Mouse (Mus musculus) forebrain, postnatal 0 days (tissue): ENCODE data around the gene C130074G19Rik. TPM values are rescaled to one million over a fixed set of nuclear protein-coding genes. Genes with fewer than 3 reads are reported as not detected.
A peak's percentile ranks its signal among the peaks of the same experiment; 100 is the strongest.

ENCODE experiments used
- ATAC-seq: fragments of 200-750 bp; cut with Nextera tagmentation; 2 replicates; pipeline ENCODE4 v1.8.0; 2017; ENCODE audit warnings: mild to moderate bottlenecking, moderate library complexity
- DNase-seq: peaks from one replicate; pipeline ENCODE4 v3.0.0-alpha.2; 2015
- H3K27ac ChIP-seq: fragments of 300-500 bp; sonication (generic); 2 replicates; pipeline ENCODE4 v1.5.1; 2014; ENCODE audit warnings: low read depth, mild to moderate bottlenecking, antibody characterized with exemption, low read length, moderate library complexity, mixed read lengths
- H3K27me3 ChIP-seq: fragments of 300-500 bp; sonication (generic); 2 replicates; pipeline ENCODE4 v1.6.1; 2014; ENCODE audit warnings: mild to moderate bottlenecking, low read length, mixed read lengths; ENCODE audit not compliant: insufficient read depth
- H3K36me3 ChIP-seq: fragments of 300-500 bp; sonication (generic); 2 replicates; pipeline ENCODE4 v1.6.1; 2014; ENCODE audit warnings: mild to moderate bottlenecking, moderate library complexity; ENCODE audit not compliant: insufficient read depth
- H3K4me1 ChIP-seq: fragments of 300-500 bp; sonication (generic); 2 replicates; pipeline ENCODE4 v1.6.1; 2014; ENCODE audit warnings: antibody characterized with exemption; ENCODE audit not compliant: insufficient read depth
- H3K4me2 ChIP-seq: fragments of 300-500 bp; sonication (generic); 2 replicates; pipeline ENCODE4 v1.6.1; 2014; ENCODE audit warnings: low read depth, mild to moderate bottlenecking, moderate library complexity
- H3K4me3 ChIP-seq: fragments of 300-500 bp; sonication (generic); 2 replicates; pipeline ENCODE4 v1.5.1; 2014; ENCODE audit warnings: low read depth, low read length, mixed read lengths
- H3K9ac ChIP-seq: fragments of 300-500 bp; sonication (generic); 2 replicates; pipeline ENCODE4 v1.6.1; 2014; ENCODE audit warnings: mild to moderate bottlenecking
- H3K9me3 ChIP-seq: fragments of 300-500 bp; sonication (generic); 2 replicates; pipeline ENCODE4 v1.6.1; 2016; ENCODE audit warnings: low read length
- CTCF ChIP-seq: sonication (generic); IDR thresholded peaks from 2 replicates; pipeline ENCODE4 v1.5.1; 2016; ENCODE audit warnings: antibody characterized with exemption, control low read depth, low read depth
- WGBS: fragments of 180-500 bp; shearing (Covaris S2); extraction: QIAGEN DNeasy Blood & Tissue Kit; methylation state at CpG from one replicate; pipeline ENCODE4 v1.1.7; 2014; 5-methylcytosine and 5-hydroxymethylcytosine counted together
- polyA plus RNA-seq: library from polyadenylated mRNA; unstranded; fragments of >200 nt; fragmentation: Nextera tagmentation; extraction: Ambion mirVana; gene quantifications from 2 replicates; pipeline ENCODE4 v1.2.1, GENCODE M21; 2015
- total RNA-seq: library from RNA; depleted of rRNA; stranded (reverse); fragments of >200 nt; gene quantifications from 2 replicates; pipeline ENCODE4 v1.2.3, GENCODE M21; 2014

C130074G19Rik gene
- total and polyA plus RNA-seq, 2 experiments from 2014 or later: 0.94 to 10.7 TPM

DNA sequence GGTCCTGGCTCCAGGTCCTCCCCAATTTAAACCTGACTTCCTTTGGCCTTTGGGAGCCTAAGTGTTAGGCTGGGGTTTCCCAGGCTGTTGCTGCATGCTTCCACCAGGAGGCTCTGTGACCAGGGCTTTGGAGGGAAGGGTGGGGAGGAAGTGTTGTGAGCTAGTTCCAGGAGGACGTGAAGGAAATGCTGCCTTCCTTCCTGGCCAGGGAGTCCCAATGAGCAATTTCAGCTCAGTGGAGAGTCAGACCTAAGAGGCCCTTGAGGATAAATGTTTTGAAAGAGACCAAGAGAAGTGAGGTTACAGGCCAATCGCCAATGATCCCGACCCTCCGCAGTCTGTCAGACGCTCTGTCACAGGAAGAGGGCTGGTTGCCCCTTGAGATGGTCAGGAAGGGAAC is 29.7 kb downstream of the C130074G19Rik start:
- Histone ChIP-seq H3K4me3 (no peak overlapping the region), H3K9me3 (no peaks in the 10 kb centered on the region), H3K9ac (no peak overlapping the region), H3K36me3 (no peaks in the 10 kb centered on the region), H3K27ac (no peak overlapping the region), H3K4me1 (no peaks in the 10 kb centered on the region), H3K27me3 (peaks cover 4% of the 10 kb centered on the region; the same call in 1 of the 2 replicates), H3K4me2 (0 out of 2 replicates have a peak overlapping the region, but pooled peaks have one; percentile 4)
- ATAC-seq (peak; percentile 59), DNase-seq (peak; percentile 49)
- peak; percentile 79 for TF ChIP-seq CTCF
- 24% methylated on average over 5 of the region's 5 CpGs for WGBS

DNA sequence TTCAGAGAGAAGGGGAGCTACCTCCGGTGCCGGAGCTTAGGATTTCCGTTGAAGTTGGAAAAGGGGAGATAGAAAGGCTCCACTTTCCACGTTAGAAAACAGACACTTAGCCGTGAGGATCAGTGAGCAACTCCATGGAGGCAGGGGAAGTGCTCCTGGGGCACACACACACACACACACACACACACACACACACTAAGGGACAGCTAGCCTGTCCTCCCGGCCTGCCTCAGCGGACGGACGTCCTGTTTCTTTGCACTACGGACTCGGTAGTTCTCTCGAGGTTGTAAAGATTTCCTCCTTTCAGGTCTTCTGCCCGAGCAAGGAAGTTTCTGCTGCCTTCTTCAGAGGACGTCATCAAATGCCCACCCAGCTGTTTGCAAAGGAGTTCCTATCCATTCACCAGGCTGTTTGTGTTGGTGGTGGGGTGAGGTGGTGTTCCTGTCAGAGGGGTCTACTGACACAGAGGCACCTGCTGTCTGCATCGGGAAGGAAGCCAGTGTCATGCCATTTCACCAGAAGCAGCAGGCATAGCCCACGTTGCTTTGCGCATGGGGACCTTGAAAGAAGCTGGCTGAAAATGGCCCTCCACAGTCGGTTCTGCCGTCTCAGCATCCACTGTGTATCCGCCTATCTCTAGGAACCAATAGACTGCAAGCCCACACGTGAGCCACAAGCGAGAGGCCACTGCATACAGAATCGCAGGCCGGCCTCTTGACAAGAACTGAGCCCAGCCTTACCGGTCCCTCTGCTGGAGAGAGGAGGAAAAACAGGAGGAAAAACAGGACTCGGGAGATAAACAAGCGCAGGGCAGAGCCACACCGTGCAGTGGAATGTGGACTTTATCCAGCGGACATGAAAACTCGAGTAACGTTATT is 31.0 kb downstream of the C130074G19Rik start:
- Histone ChIP-seq H3K4me1 (no peaks in the 10 kb centered on the region), H3K4me2 (peak overlapping the region; percentile 46), H3K9ac (no peak overlapping the region), H3K36me3 (no peaks in the 10 kb centered on the region), H3K27ac (peak overlapping the region; percentile 40; the same call in 1 of the 2 replicates), H3K4me3 (no peak overlapping the region), H3K9me3 (no peaks in the 10 kb centered on the region), H3K27me3 (peaks cover 4% of the 10 kb centered on the region)
- DNase-seq (peak; percentile 82), ATAC-seq (peak; percentile 98)
- WGBS: 17% methylated on average over 31 of the region's 31 CpGs
- TF ChIP-seq CTCF: peak; percentile 86

DNA sequence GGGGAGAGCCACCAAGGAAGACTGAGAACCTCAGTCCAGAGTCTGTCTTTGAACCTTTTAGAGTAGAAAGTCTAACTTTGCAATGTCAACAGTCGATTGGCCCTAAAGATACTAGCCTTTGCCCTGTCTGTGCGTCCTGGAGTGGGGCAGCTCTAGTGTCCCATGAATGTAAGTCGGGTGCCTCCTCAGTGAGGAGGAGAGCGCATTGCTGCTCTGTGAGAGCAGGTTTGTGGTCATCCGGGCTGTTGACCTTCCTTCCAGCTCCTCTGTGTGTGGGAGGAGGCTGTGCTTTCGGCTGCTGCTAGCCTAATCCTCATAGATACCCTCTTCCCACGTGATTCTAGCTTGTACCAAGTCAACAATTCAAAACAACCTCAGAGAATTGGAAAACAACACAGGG is 31.9 kb downstream of the C130074G19Rik start:
- TF ChIP-seq CTCF: no peak
- Histone ChIP-seq H3K4me2 (no peak overlapping the region), H3K36me3 (no peaks in the 10 kb centered on the region), H3K27ac (no peak overlapping the region), H3K4me1 (no peaks in the 10 kb centered on the region), H3K27me3 (peaks cover 4% of the 10 kb centered on the region), H3K4me3 (no peak overlapping the region), H3K9me3 (no peaks in the 10 kb centered on the region), H3K9ac (no peak overlapping the region)
- DNase-seq (no peak), ATAC-seq (no peak)
- WGBS: 48% methylated on average over 7 of the region's 7 CpGs

DNA sequence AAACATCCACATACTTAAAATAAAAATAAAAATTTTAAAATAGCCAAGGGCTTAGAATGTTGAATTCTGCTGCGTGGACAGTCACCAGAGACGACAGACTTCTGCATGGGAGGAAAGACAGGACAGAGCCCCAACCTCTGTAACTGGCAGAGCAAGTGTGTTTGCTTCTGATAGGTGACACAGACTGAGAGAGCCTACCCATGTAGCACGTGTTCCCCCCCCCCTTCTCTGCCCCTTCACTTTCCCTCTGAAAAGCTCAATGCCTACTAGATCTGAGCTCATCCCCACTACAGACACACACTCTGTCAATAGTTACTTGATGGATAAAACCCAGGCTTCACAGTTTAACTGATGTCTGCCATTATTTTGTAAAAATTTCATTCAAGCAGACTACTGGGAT is 36.0 kb downstream of the C130074G19Rik start:
- WGBS: 55% methylated on average over 3 of the region's 3 CpGs
- DNase-seq (no peak), ATAC-seq (no peak)
- H3K36me3 ChIP-seq: no peaks in the 10 kb centered on the region
- no peak overlapping the region for H3K27ac ChIP-seq
- no peaks in the 10 kb centered on the region for H3K9me3 ChIP-seq
- peaks cover 4% of the 10 kb centered on the region for H3K27me3 ChIP-seq
- no peak for TF ChIP-seq CTCF
- no peak overlapping the region for H3K9ac ChIP-seq
- H3K4me3 ChIP-seq: no peak overlapping the region
- H3K4me2 ChIP-seq: no peak overlapping the region
- peaks cover 6% of the 10 kb centered on the region; the same call in 1 of the 2 replicates for H3K4me1 ChIP-seq

DNA sequence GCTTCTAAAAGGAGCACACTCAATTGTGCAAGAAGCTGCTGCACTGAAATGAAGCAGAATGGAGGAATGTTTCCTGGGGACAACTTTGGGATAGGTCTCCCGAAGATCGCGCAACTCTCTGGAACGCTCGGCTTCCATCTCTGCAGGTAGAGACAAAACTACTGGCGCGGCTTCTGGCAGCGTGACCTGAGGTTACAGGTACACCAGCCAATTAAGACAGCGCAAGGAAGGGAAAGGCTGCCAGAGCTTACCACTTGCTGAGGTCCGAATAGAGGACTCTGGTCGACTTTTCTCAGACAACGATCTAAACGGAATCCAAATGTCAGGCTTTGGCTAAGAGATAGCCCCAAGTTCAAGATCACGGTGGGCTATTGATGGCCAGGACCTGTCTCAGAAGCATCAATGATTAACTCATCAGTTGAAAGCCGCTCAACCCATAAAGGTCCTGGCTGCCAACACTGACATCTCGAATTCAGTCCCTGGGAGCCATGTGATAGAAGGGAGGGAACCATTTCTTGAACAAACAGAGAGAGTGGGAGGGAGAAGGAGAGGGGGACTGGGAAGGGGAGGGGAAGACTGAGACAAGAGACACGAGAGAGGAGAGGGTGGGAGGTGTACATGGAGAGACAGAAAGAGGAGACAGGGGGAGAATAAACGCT is 36.8 kb downstream of the C130074G19Rik start, which contains the start of gene Marc2:
TSS of gene Marc2 (minus strand) at position 360 of the 659 bp plus-strand sequence.
- WGBS: 4% methylated on average over 18 of the region's 18 CpGs
- H3K4me3 ChIP-seq: peak within 1 kb of the TSS; percentile 76
- DNase-seq: no peak
- H3K4me1 ChIP-seq: peaks cover 6% of the 10 kb centered on the region; the same call in 1 of the 2 replicates
- H3K27me3 ChIP-seq: peaks cover 3% of the 10 kb centered on the region
- TF ChIP-seq CTCF: no peak
- H3K9me3 ChIP-seq: no peaks in the 10 kb centered on the region
- peak within 1 kb of the TSS; percentile 78 for H3K4me2 ChIP-seq
- H3K36me3 ChIP-seq: no peaks in the 10 kb centered on the region
- ATAC-seq: peak; percentile 15; the same call in 1 of the 2 replicates
- peak within 1 kb of the TSS; percentile 54 for H3K27ac ChIP-seq
- H3K9ac ChIP-seq: peak within 1 kb of the TSS; percentile 67

DNA sequence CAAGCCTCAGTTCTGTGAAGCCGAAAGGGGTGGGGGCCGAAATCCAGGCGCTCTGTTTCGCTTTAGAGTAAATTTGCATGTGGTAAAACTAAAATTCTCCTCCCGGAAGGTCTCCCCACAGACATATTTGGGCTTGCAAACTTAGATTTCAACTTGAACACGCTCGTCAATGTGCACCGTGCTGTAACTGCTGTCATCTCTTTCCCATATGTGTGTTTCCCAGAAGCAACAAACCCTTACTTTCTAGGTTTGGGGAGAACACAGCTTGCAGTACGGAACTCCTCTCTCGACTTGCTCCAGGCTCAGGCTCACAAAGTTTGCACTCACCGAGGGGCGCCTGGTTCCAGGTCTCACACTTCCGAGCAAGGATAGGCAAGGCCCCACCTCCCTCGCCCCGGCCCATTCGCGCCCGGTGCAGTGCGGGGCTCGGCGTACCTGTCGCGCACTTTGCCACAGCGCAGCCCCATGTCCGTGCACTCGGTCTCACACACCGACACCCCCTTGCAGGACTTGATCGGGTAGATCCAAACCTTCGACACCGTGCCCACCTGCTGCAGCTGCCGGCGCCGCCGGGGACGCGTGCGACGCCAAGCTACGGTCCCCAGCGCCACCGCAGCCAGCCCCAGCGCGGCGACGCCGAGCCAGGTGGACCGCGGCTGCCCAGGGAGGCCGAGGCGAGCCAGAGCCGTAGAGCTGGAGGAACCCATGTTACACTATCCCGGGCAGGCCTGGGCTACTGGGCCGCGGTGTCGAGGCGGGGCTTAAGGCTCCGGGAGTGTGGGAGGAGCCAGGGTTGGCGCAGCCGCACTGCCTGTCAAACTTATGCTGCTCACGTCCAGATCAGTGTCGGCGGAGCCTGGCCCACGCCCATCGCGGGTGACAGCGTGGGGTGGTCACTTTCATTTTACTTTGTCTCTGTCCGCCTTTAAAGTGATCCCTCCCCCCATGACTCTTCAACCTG is 37.6 kb downstream of the C130074G19Rik start:
- DNase-seq (peak; percentile 88), ATAC-seq (peak; percentile 98)
- no peak for TF ChIP-seq CTCF
- WGBS: 1% methylated on average over 67 of the region's 67 CpGs
- no peaks in the 10 kb centered on the region for H3K36me3 ChIP-seq
- peak overlapping the region; percentile 76 for H3K4me3 ChIP-seq
- H3K27me3 ChIP-seq: no peaks in the 10 kb centered on the region; the same call in 1 of the 2 replicates
- no peaks in the 10 kb centered on the region for H3K9me3 ChIP-seq
- peaks cover 6% of the 10 kb centered on the region; the same call in 1 of the 2 replicates for H3K4me1 ChIP-seq
- H3K9ac ChIP-seq: peak overlapping the region; percentile 67
- H3K4me2 ChIP-seq: peak overlapping the region; percentile 78
- peak overlapping the region; percentile 54 for H3K27ac ChIP-seq
